Mouse (Mus musculus): Measurements from ENCODE around the gene Enpp4. TPM values are rescaled to one million over a fixed set of nuclear protein-coding genes. Genes with fewer than 3 reads are reported as not detected.

The Enpp4 gene
- total RNA-seq (2021) = 10 to 100 TPM; 19.9 to 20.1 TPM
- long read RNA-seq, full-length matches to known transcripts = 22 of 34 reads
- long read RNA-seq, partial matches to known transcripts = 3 of 34 reads
- long read RNA-seq, other reads (novel, unspliced or antisense) = 9 of 34 reads

GRCm38 (mm10) chr17:44105287-44106138 is at the start of gene Enpp4:
TSS of gene Enpp4 (minus strand) at chr17:44105809.
- DNase-seq (ENCODE audit: low spot score in 2 of 2) = peak; percentile 88 to 96

- no peak for DNase-seq (ENCODE audit: low spot score in 2 of 2)
These were observed 49.6 kb upstream of the Enpp4 start for GRCm38 (mm10) chr17:44155204-44155603.

- no peak for DNase-seq (ENCODE audit: low spot score in 2 of 2)
These were observed 48.3 kb upstream of the Enpp4 start for GRCm38 (mm10) chr17:44153871-44154270.

GRCm38 (mm10) chr17:44151889-44152288 is 46.3 kb upstream of the Enpp4 start:
- DNase-seq (ENCODE audit: low spot score in 2 of 2) = no peak

- DNase-seq (ENCODE audit: low spot score in 2 of 2) = peak in 1 of 2 experiments; percentile 28
These were observed 45.5 kb upstream of the Enpp4 start for GRCm38 (mm10) chr17:44151130-44151529.

GRCm38 (mm10) chr17:44148109-44148846 is 42.7 kb upstream of the Enpp4 start:
- no peak for DNase-seq (ENCODE audit: low spot score in 2 of 2)

GRCm38 (mm10) chr17:44145806-44146205 is 40.2 kb upstream of the Enpp4 start:
- no peak for DNase-seq (ENCODE audit: low spot score in 2 of 2)

- no peak for DNase-seq (ENCODE audit: low spot score in 2 of 2)
These were observed 31.4 kb upstream of the Enpp4 start for GRCm38 (mm10) chr17:44136863-44137640.

GRCm38 (mm10) chr17:44136018-44136417 is 30.4 kb upstream of the Enpp4 start:
- DNase-seq (ENCODE audit: low spot score in 2 of 2) = no peak

GRCm38 (mm10) chr17:44134545-44134944 is 28.9 kb upstream of the Enpp4 start:
- DNase-seq (ENCODE audit: low spot score in 2 of 2) = no peak

- no peak for DNase-seq (ENCODE audit: low spot score in 2 of 2)
These were observed 28.5 kb upstream of the Enpp4 start for GRCm38 (mm10) chr17:44134106-44134505.

- DNase-seq (ENCODE audit: low spot score in 2 of 2) = peak; percentile 14 to 77
These were observed 24.8 kb upstream of the Enpp4 start for GRCm38 (mm10) chr17:44130429-44130828.

GRCm38 (mm10) chr17:44129092-44129750 is 23.6 kb upstream of the Enpp4 start:
- no peak for DNase-seq (ENCODE audit: low spot score in 2 of 2)

- DNase-seq (ENCODE audit: low spot score in 2 of 2) = peak in 1 of 2 experiments; percentile 12
These were observed 15.9 kb upstream of the Enpp4 start for GRCm38 (mm10) chr17:44121366-44122100.

- DNase-seq (ENCODE audit: low spot score in 2 of 2) = no peak
These were observed 12.6 kb upstream of the Enpp4 start for GRCm38 (mm10) chr17:44118231-44118630.

- DNase-seq (ENCODE audit: low spot score in 2 of 2) = no peak
These were observed 12.1 kb upstream of the Enpp4 start for GRCm38 (mm10) chr17:44117721-44118120.

- no peak for DNase-seq (ENCODE audit: low spot score in 2 of 2)
These were observed 11.0 kb upstream of the Enpp4 start for GRCm38 (mm10) chr17:44116584-44116983.

GRCm38 (mm10) chr17:44108331-44108730 is 2.7 kb upstream of the Enpp4 start:
- DNase-seq (ENCODE audit: low spot score in 2 of 2) = no peak

- DNase-seq (ENCODE audit: low spot score in 2 of 2) = no peak
These were observed 3.6 kb downstream of the Enpp4 start for GRCm38 (mm10) chr17:44101961-44102360.

- DNase-seq (ENCODE audit: low spot score in 2 of 2) = no peak
These were observed 4.7 kb downstream of the Enpp4 start for GRCm38 (mm10) chr17:44100906-44101305.
